Mouse (Mus musculus): ENCODE results near the gene Ptprd. TPM values are rescaled to one million over a fixed set of nuclear protein-coding genes. Genes with fewer than 3 reads are reported as not detected.

Ptprd gene
- polyA plus RNA-seq, 1 experiment = 0.15 TPM

DNA sequence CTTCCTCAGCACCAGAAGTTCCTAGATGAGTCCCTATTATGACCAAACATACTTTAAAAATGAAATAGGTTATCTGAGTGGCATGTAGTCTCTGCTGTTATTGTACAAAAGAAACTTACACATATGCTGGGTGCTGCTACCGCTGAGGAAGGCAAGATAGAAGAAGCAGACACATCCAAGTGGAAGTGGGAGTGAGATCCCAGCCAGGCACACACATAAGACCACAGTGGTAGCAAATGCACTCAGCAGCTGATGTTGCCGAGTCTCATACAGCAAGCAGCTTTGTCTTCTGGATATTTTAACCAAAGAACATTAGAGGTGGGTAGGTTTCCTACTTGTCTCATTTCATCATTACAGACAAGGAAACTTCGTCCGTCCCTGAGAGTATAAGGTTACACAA lies 1759.5 kb downstream of the Ptprd start:
- Histone ChIP-seq H3K4me1 (ENCODE audit: control insufficient read depth, insufficient read depth, insufficient read length) (0 out of 2 replicates have a peak, but pooled peaks cover 2% of the 10 kb centered on the region), H3K27ac (ENCODE audit: insufficient read depth, low read length) (no peak overlapping the region), H3K4me3 (ENCODE audit: extremely low read depth, insufficient read depth, insufficient read length) (no peak overlapping the region), H3K27me3 (ENCODE audit: control insufficient read depth, insufficient read depth, low read length) (peaks cover 10% of the 10 kb centered on the region), H3K36me3 (ENCODE audit: control insufficient read depth, insufficient read depth, low read length) (no peaks in the 10 kb centered on the region)
- WGBS = 80% methylated on average over 4 of the region's 4 CpGs
- TF ChIP-seq POLR2A (IDR thresholded peaks at IDR 0.05; ENCODE audit: low read depth, low read length) = no peak
- TF ChIP-seq CTCF (IDR thresholded peaks at IDR 0.05; ENCODE audit: extremely low read depth, insufficient read depth, insufficient read length, insufficient replicate concordance) = no peak
- no peak for DNase-seq (ENCODE audit: low read depth in 1 of 2, low spot score in 2 of 2)

DNA sequence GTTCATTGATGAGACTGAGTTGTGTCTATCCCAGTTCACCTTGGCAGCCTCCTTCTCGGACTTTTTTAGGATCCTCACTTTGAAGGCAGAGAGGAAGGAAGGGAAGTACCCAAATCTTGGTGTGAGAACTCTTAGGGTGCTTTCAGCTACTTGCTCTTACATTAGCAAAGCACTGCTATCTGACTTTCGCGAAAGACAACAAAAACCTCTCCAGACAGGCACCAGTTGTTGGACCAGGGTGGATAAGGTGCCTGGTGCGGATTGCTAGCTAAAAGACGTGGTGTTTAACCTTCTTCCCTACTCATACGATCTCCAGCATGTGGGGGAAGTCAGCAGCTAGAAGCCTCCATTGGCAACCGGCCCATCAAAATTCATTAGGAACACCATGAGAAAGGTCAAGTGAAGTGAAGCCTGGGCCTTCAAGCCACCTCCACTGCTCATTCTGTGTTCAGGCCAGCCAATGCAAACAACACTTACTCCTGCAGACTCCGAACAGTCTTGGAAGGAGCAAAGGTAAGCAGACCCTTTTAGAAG lies 1760.7 kb downstream of the Ptprd start:
- WGBS = 42% methylated on average over 8 of the region's 8 CpGs
- peaks cover 10% of the 10 kb centered on the region for H3K27me3 ChIP-seq (ENCODE audit: control insufficient read depth, insufficient read depth, low read length)
- H3K27ac ChIP-seq (ENCODE audit: insufficient read depth, low read length) = no peak overlapping the region
- H3K4me3 ChIP-seq (ENCODE audit: extremely low read depth, insufficient read depth, insufficient read length) = no peak overlapping the region
- TF ChIP-seq POLR2A (IDR thresholded peaks at IDR 0.05; ENCODE audit: low read depth, low read length) = no peak
- TF ChIP-seq CTCF (IDR thresholded peaks at IDR 0.05; ENCODE audit: extremely low read depth, insufficient read depth, insufficient read length, insufficient replicate concordance) = no peak
- H3K4me1 ChIP-seq (ENCODE audit: control insufficient read depth, insufficient read depth, insufficient read length) = 0 out of 2 replicates have a peak, but pooled peaks cover 2% of the 10 kb centered on the region
- DNase-seq (ENCODE audit: low read depth in 1 of 2, low spot score in 2 of 2) = no peak
- H3K36me3 ChIP-seq (ENCODE audit: control insufficient read depth, insufficient read depth, low read length) = no peaks in the 10 kb centered on the region

GRCm38 (mm10) chr4:76450351-76451018 lies 1761.3 kb downstream of the Ptprd start:
- DNase-seq (ENCODE audit: low read depth in 1 of 2, low spot score in 2 of 2) = no peak
- no peak overlapping the region for H3K27ac ChIP-seq (ENCODE audit: insufficient read depth, low read length)
- H3K4me3 ChIP-seq (ENCODE audit: extremely low read depth, insufficient read depth, insufficient read length) = no peak overlapping the region
- peaks cover 10% of the 10 kb centered on the region for H3K27me3 ChIP-seq (ENCODE audit: control insufficient read depth, insufficient read depth, low read length)
- H3K4me1 ChIP-seq (ENCODE audit: control insufficient read depth, insufficient read depth, insufficient read length) = 0 out of 2 replicates have a peak, but pooled peaks cover 2% of the 10 kb centered on the region
- no peaks in the 10 kb centered on the region for H3K36me3 ChIP-seq (ENCODE audit: control insufficient read depth, insufficient read depth, low read length)
- no peak for TF ChIP-seq CTCF (IDR thresholded peaks at IDR 0.05; ENCODE audit: extremely low read depth, insufficient read depth, insufficient read length, insufficient replicate concordance)
- no peak for TF ChIP-seq POLR2A (IDR thresholded peaks at IDR 0.05; ENCODE audit: low read depth, low read length)
- WGBS = 6% methylated on average over 34 of the region's 34 CpGs

DNA sequence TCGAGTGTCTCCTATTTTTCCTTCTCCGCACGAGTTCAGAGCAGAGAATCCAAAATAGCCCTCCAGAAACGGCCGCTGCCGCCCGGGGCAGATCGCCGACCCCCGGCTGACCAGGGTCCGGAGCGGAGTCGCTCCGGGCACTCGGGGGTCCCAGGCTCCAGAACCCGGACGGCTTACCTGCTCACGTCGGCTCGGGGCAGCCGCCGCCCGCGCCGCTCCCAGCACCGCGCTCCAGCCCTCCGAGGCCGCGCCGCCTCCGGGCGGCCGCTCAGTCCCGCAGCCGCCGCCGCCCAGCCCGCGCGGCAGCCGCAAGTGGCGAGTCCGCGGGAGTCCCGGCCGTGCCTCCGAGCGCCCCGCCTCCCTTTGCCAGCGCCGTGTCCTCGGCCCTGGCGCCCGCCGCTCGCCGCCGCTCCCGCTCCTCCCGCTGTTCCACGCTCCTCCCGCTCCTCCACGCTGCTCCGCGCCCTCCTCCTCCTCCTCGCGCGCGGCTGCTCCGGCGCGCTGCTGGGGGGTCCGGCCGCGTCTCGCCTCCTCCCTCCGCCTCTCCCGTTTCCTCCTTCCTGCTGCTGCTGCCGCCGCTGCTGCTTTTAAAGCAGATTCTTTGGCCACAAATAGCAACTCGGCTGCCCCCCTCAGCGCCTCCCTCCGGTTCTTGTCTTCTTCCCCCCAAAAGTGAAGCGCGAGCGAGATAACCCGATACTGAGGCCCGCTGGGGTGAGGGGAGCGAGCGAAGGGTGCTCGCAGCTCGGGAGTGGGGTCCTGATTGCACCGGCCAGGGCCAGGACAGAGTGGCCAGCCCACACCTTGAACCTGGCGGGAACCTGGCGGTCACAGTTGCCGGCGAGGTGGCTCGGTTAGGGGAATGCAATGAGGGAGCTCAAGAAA lies 1762.1 kb downstream of the Ptprd start:
- no peak for TF ChIP-seq CTCF (IDR thresholded peaks at IDR 0.05; ENCODE audit: extremely low read depth, insufficient read depth, insufficient read length, insufficient replicate concordance)
- no peak for TF ChIP-seq POLR2A (IDR thresholded peaks at IDR 0.05; ENCODE audit: low read depth, low read length)
- no peaks in the 10 kb centered on the region for H3K36me3 ChIP-seq (ENCODE audit: control insufficient read depth, insufficient read depth, low read length)
- WGBS = 4% methylated on average over 84 of the region's 99 CpGs
- H3K4me1 ChIP-seq (ENCODE audit: control insufficient read depth, insufficient read depth, insufficient read length) = 0 out of 2 replicates have a peak, but pooled peaks cover 2% of the 10 kb centered on the region
- no peak for DNase-seq (ENCODE audit: low read depth in 1 of 2, low spot score in 2 of 2)
- peak overlapping the region; percentile 27; the same call in 1 of the 2 replicates for H3K4me3 ChIP-seq (ENCODE audit: extremely low read depth, insufficient read depth, insufficient read length)
- H3K27ac ChIP-seq (ENCODE audit: insufficient read depth, low read length) = no peak overlapping the region
- peaks cover 10% of the 10 kb centered on the region for H3K27me3 ChIP-seq (ENCODE audit: control insufficient read depth, insufficient read depth, low read length)

- 6% methylated on average over 24 of the region's 24 CpGs for WGBS
- Histone ChIP-seq H3K27me3 (ENCODE audit: control insufficient read depth, insufficient read depth, low read length) (peaks cover 10% of the 10 kb centered on the region), H3K4me1 (ENCODE audit: control insufficient read depth, insufficient read depth, insufficient read length) (0 out of 2 replicates have a peak, but pooled peaks cover 2% of the 10 kb centered on the region), H3K36me3 (ENCODE audit: control insufficient read depth, insufficient read depth, low read length) (no peaks in the 10 kb centered on the region), H3K27ac (ENCODE audit: insufficient read depth, low read length) (no peak overlapping the region), H3K4me3 (ENCODE audit: extremely low read depth, insufficient read depth, insufficient read length) (peak overlapping the region; percentile 8; the same call in 1 of the 2 replicates)
- no peak for TF ChIP-seq CTCF (IDR thresholded peaks at IDR 0.05; ENCODE audit: extremely low read depth, insufficient read depth, insufficient read length, insufficient replicate concordance)
- TF ChIP-seq POLR2A (IDR thresholded peaks at IDR 0.05; ENCODE audit: low read depth, low read length) = no peak
- no peak for DNase-seq (ENCODE audit: low read depth in 1 of 2, low spot score in 2 of 2)
These were observed 1762.9 kb downstream of the Ptprd start for GRCm38 (mm10) chr4:76448678-76449465.

- no peak for TF ChIP-seq POLR2A (IDR thresholded peaks at IDR 0.05; ENCODE audit: low read depth, low read length)
- DNase-seq (ENCODE audit: low read depth in 1 of 2, low spot score in 2 of 2) = no peak
- H3K36me3 ChIP-seq (ENCODE audit: control insufficient read depth, insufficient read depth, low read length) = no peaks in the 10 kb centered on the region
- no peak overlapping the region for H3K27ac ChIP-seq (ENCODE audit: insufficient read depth, low read length)
- H3K4me1 ChIP-seq (ENCODE audit: control insufficient read depth, insufficient read depth, insufficient read length) = 0 out of 2 replicates have a peak, but pooled peaks cover 2% of the 10 kb centered on the region
- peaks cover 10% of the 10 kb centered on the region for H3K27me3 ChIP-seq (ENCODE audit: control insufficient read depth, insufficient read depth, low read length)
- H3K4me3 ChIP-seq (ENCODE audit: extremely low read depth, insufficient read depth, insufficient read length) = no peak overlapping the region
These were observed 1764.4 kb downstream of the Ptprd start for GRCm38 (mm10) chr4:76447396-76447795.
